Mouse (Mus musculus) left cerebral cortex, adult 8-10 months (tissue): ENCODE data around the gene Dennd1a. TPM values are rescaled to one million over a fixed set of nuclear protein-coding genes. Genes with fewer than 3 reads are reported as not detected.
A peak's percentile ranks its signal among the peaks of the same experiment; 100 is the strongest.
"Not testable (repeated sequence)": the region's sequence is repeated elsewhere in the genome, so short reads cannot be mapped to it uniquely, and the experiment has no call there.

Source experiments
- DNase-seq, 2 experiments: peaks; one replicate each; pipeline ENCODE4 v3.0.0; 2022; ENCODE audit warnings: low spot score in 2 of 2
- total RNA-seq, 4 experiments: library from RNA; stranded (reverse); gene quantifications; 2 replicates each; pipeline ENCODE4 v1.2.4; 2022

Dennd1a gene
- total RNA-seq, 4 experiments from 2014 or later, result 80.4 to 89.2 (median 83.8) TPM

- DNase-seq, result no peak
These were observed 314.6 kb downstream of the Dennd1a start for GRCm38 (mm10) chr2:37972621-37973020.

- no peak for DNase-seq
These were observed 315.5 kb downstream of the Dennd1a start for GRCm38 (mm10) chr2:37971726-37972125.

GRCm38 (mm10) chr2:37969713-37970485, 317.3 kb downstream of the Dennd1a start:
- no peak for DNase-seq

- DNase-seq, result peak in 1 of 2 experiments; percentile 47
These were observed 322.7 kb downstream of the Dennd1a start for GRCm38 (mm10) chr2:37964534-37964933.

- peak in 1 of 2 experiments; percentile 60 for DNase-seq
These were observed 323.8 kb downstream of the Dennd1a start for GRCm38 (mm10) chr2:37963362-37963761.

- DNase-seq, result no peak
These were observed 338.8 kb downstream of the Dennd1a start for GRCm38 (mm10) chr2:37948424-37948823.

GRCm38 (mm10) chr2:37945598-37946336, 341.4 kb downstream of the Dennd1a start:
- no peak for DNase-seq

GRCm38 (mm10) chr2:37942906-37943305, 344.3 kb downstream of the Dennd1a start:
- DNase-seq, result no peak

GRCm38 (mm10) chr2:37941741-37942140, 345.4 kb downstream of the Dennd1a start:
- no peak for DNase-seq

GRCm38 (mm10) chr2:37940845-37941361, 346.3 kb downstream of the Dennd1a start:
- no peak for DNase-seq

- no peak for DNase-seq
These were observed 347.2 kb downstream of the Dennd1a start for GRCm38 (mm10) chr2:37939997-37940396.

GRCm38 (mm10) chr2:37936922-37937321, 350.3 kb downstream of the Dennd1a start:
- DNase-seq, result not testable (repeated sequence)

GRCm38 (mm10) chr2:37932240-37932639, 354.9 kb downstream of the Dennd1a start:
- DNase-seq, result no peak

GRCm38 (mm10) chr2:37931018-37931930, 355.9 kb downstream of the Dennd1a start:
- no peak for DNase-seq

GRCm38 (mm10) chr2:37926133-37926503, 361.1 kb downstream of the Dennd1a start:
- no peak for DNase-seq

GRCm38 (mm10) chr2:37925413-37926132, 361.6 kb downstream of the Dennd1a start:
- no peak for DNase-seq

- peak in 1 of 2 experiments; percentile 70 for DNase-seq
These were observed 378.3 kb downstream of the Dennd1a start for GRCm38 (mm10) chr2:37908721-37909506.

- no peak for DNase-seq
These were observed 378.9 kb downstream of the Dennd1a start for GRCm38 (mm10) chr2:37908296-37908695.

GRCm38 (mm10) chr2:37906261-37906660, 380.9 kb downstream of the Dennd1a start:
- DNase-seq, result peak in 1 of 2 experiments; percentile 30

- no peak for DNase-seq
These were observed 383.9 kb downstream of the Dennd1a start for GRCm38 (mm10) chr2:37903286-37903685.
